Mouse (Mus musculus): ENCODE data around the gene Gli1. TPM values are rescaled to one million over a fixed set of nuclear protein-coding genes. Genes with fewer than 3 reads are reported as not detected.

The Gli1 gene
- total RNA-seq, 1 experiment, result 14.9 TPM

DNA sequence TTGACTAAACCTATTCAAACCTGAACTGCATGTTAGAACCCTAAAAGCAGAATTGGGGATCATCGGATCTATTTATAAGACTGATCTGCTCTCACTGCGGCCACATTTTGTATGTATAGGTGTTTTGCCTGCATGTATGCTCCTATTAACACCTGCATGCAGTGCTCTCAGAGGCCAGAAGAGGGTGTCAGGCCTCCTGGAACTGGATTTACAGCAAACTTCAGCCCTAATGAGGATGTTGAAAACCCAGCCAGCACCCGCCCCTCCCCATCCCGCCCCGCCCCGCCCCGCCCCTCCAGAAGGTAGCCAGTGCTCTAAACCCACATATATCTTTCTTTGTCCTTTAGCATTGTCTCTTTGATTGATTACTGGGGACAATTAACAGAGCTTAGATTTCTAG is 17.3 kb downstream of the Gli1 start:
- no peak overlapping the region for H3K27ac ChIP-seq (ENCODE audit: insufficient read depth, low read depth, low read length, poor library complexity, severe bottlenecking)
- no peak for TF ChIP-seq CHD2 (IDR thresholded peaks at IDR 0.05; ENCODE audit: low read depth, low read length)
- peak; percentile 16; the same call in 1 of the 2 replicates for TF ChIP-seq ZC3H11A (IDR thresholded peaks at IDR 0.05; ENCODE audit: borderline replicate concordance, low read depth, low read length)
- in situ Hi-C loops (cut with MboI; ENCODE audit: low sequenced_read_pairs in 2 of 2, unreplicated experiment in 2 of 2), result no loop called here
- no peak overlapping the region for H3K9ac ChIP-seq (ENCODE audit: insufficient read depth, low read depth, low read length, poor library complexity, severe bottlenecking)
- DNase-seq (ENCODE audit: low read depth, low spot score), result no peak
- H3K36me3 ChIP-seq (ENCODE audit: control insufficient read depth, insufficient read depth, low read length, poor library complexity, severe bottlenecking), result no peaks in the 10 kb centered on the region
- peaks cover 6 to 24% of the 10 kb centered on the region in 2 experiments; a peak in 3 of 4 replicates for H3K4me1 ChIP-seq (ENCODE audit: control insufficient read depth in 2 of 2, insufficient read depth in 2 of 2, low read length in 2 of 2, poor library complexity in 1 of 2)
- no peak overlapping the region for H3K4me3 ChIP-seq (ENCODE audit: insufficient read depth in 1 of 2, low read depth in 1 of 2, low read length in 2 of 2, poor library complexity in 1 of 2, severe bottlenecking in 1 of 2)
- H3K9me3 ChIP-seq (ENCODE audit: control insufficient read depth, insufficient read depth, low read depth, low read length), result no peaks in the 10 kb centered on the region

DNA sequence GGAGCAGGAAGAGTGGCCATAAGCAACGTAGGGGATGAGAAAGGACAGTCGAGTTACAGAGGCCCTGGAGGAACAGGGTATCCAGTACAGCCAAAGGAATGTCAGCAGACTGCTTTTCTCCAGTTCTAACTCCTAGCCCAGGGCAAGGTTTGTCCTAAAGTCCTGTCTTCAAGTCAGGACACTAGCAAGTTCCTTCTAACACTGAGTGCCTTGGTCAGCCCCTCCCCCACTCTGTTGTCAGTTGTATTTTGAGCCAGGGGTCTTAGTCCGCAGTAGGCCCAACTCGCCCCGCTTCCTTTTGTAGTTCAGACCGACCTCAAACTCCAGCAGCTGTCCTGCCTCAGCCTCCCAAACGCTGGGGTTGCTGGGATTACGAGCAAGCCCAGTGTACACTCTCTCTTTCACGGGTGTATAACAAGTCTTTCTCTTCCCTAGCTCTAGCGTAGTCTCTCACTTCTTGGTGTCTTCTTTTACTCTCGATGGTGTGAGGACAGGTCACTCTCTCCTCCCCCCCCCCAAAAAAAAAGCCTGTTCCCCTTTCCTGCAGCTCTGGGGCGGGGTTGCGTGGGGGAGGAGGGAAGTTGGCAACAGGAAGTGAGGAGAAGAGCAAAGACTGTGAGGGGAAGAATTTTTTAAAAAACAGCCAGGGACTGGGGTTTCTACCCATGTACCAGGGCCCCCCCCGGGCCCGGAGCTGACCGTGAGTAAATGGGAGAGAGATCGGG is 18.5 kb downstream of the Gli1 start:
- Histone ChIP-seq H3K4me1 (ENCODE audit: control insufficient read depth in 2 of 2, insufficient read depth in 2 of 2, low read length in 2 of 2, poor library complexity in 1 of 2) (peaks cover 6 to 24% of the 10 kb centered on the region in 2 experiments; a peak in 3 of 4 replicates), H3K9ac (ENCODE audit: insufficient read depth, low read depth, low read length, poor library complexity, severe bottlenecking) (no peak overlapping the region), H3K36me3 (ENCODE audit: control insufficient read depth, insufficient read depth, low read length, poor library complexity, severe bottlenecking) (no peaks in the 10 kb centered on the region), H3K9me3 (ENCODE audit: control insufficient read depth, insufficient read depth, low read depth, low read length) (no peaks in the 10 kb centered on the region), H3K27ac (ENCODE audit: insufficient read depth, low read depth, low read length, poor library complexity, severe bottlenecking) (no peak overlapping the region), H3K4me3 (ENCODE audit: insufficient read depth in 1 of 2, low read depth in 1 of 2, low read length in 2 of 2, poor library complexity in 1 of 2, severe bottlenecking in 1 of 2) (no peak overlapping the region)
- in situ Hi-C loops (cut with MboI; ENCODE audit: low sequenced_read_pairs in 2 of 2, unreplicated experiment in 2 of 2), result no loop called here
- TF ChIP-seq HCFC1 (IDR thresholded peaks at IDR 0.05; ENCODE audit: borderline replicate concordance, insufficient read depth, low read length) (no peak), MAFK (IDR thresholded peaks at IDR 0.05; ENCODE audit: insufficient read depth, low read depth, low read length) (no peak), CHD2 (IDR thresholded peaks at IDR 0.05; ENCODE audit: low read depth, low read length) (no peak), ZC3H11A (IDR thresholded peaks at IDR 0.05; ENCODE audit: borderline replicate concordance, low read depth, low read length) (no peak), ZNF384 (IDR thresholded peaks at IDR 0.05; ENCODE audit: low read depth, low read length) (no peak)
- no peak for DNase-seq (ENCODE audit: low read depth, low spot score)

DNA sequence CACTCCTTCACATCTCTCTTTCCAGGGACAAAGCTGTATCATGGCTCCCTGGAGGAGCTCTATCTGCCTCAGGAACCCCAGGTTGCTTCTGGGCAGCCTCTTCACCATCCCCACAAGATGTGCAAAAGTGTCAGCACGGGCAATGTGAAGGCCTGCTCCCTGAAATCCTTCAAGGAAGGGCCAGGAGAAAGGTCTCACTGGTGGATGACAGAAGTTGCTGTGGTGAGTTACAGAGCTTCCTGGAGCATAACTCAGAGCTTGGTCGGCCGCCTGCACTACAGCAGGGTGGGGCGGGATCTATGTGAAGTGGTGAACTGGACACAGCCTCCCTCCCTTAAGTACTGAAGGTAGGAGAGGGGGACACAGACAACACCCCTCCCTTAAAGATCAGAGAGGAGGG is 19.1 kb downstream of the Gli1 start:
- Histone ChIP-seq H3K4me1 (ENCODE audit: control insufficient read depth in 2 of 2, insufficient read depth in 2 of 2, low read length in 2 of 2, poor library complexity in 1 of 2) (peaks cover 3 to 22% of the 10 kb centered on the region in 2 experiments; a peak in 3 of 4 replicates), H3K9ac (ENCODE audit: insufficient read depth, low read depth, low read length, poor library complexity, severe bottlenecking) (no peak overlapping the region), H3K9me3 (ENCODE audit: control insufficient read depth, insufficient read depth, low read depth, low read length) (no peaks in the 10 kb centered on the region), H3K27ac (ENCODE audit: insufficient read depth, low read depth, low read length, poor library complexity, severe bottlenecking) (no peak overlapping the region), H3K4me3 (ENCODE audit: insufficient read depth in 1 of 2, low read depth in 1 of 2, low read length in 2 of 2, poor library complexity in 1 of 2, severe bottlenecking in 1 of 2) (no peak overlapping the region), H3K36me3 (ENCODE audit: control insufficient read depth, insufficient read depth, low read length, poor library complexity, severe bottlenecking) (no peaks in the 10 kb centered on the region)
- in situ Hi-C loops (cut with MboI; ENCODE audit: low sequenced_read_pairs in 2 of 2, unreplicated experiment in 2 of 2), result no loop called here
- no peak for DNase-seq (ENCODE audit: low read depth, low spot score)
- no peak for TF ChIP-seq CHD2 (IDR thresholded peaks at IDR 0.05; ENCODE audit: low read depth, low read length)
- no peak for TF ChIP-seq MAFK (IDR thresholded peaks at IDR 0.05; ENCODE audit: insufficient read depth, low read depth, low read length)
- no peak for TF ChIP-seq HCFC1 (IDR thresholded peaks at IDR 0.05; ENCODE audit: borderline replicate concordance, insufficient read depth, low read length)

DNA sequence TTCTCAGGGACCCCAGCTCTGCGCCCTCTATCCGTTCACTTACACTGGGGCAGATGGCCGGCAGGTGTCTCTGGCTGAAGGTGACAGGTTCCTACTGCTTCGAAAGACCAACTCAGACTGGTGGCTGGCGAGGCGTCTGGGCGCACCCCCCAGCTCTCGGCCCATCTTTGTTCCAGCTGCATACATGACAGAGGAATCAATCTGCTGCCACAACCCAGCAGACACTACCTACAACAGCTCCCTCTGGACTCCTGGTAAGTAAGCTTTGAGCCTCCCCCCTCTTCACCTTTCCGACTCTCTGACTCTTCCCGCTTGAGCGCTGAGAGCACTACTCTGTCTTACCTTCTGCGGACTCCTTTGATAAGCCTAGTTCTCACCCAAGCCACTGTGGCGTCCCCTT is 19.6 kb downstream of the Gli1 start:
- H3K9ac ChIP-seq (ENCODE audit: insufficient read depth, low read depth, low read length, poor library complexity, severe bottlenecking), result peak overlapping the region; percentile 17; the same call in 1 of the 2 replicates
- DNase-seq (ENCODE audit: low read depth, low spot score), result no peak
- in situ Hi-C loops (cut with MboI; ENCODE audit: low sequenced_read_pairs in 2 of 2, unreplicated experiment in 2 of 2), result no loop called here
- TF ChIP-seq HCFC1 (IDR thresholded peaks at IDR 0.05; ENCODE audit: borderline replicate concordance, insufficient read depth, low read length) (no peak), ZC3H11A (IDR thresholded peaks at IDR 0.05; ENCODE audit: borderline replicate concordance, low read depth, low read length) (no peak), MAFK (IDR thresholded peaks at IDR 0.05; ENCODE audit: insufficient read depth, low read depth, low read length) (no peak), CHD2 (IDR thresholded peaks at IDR 0.05; ENCODE audit: low read depth, low read length) (no peak), ZNF384 (IDR thresholded peaks at IDR 0.05; ENCODE audit: low read depth, low read length) (no peak)
- H3K9me3 ChIP-seq (ENCODE audit: control insufficient read depth, insufficient read depth, low read depth, low read length), result no peaks in the 10 kb centered on the region
- no peak overlapping the region for H3K27ac ChIP-seq (ENCODE audit: insufficient read depth, low read depth, low read length, poor library complexity, severe bottlenecking)
- H3K36me3 ChIP-seq (ENCODE audit: control insufficient read depth, insufficient read depth, low read length, poor library complexity, severe bottlenecking), result no peaks in the 10 kb centered on the region
- no peak overlapping the region for H3K4me3 ChIP-seq (ENCODE audit: insufficient read depth in 1 of 2, low read depth in 1 of 2, low read length in 2 of 2, poor library complexity in 1 of 2, severe bottlenecking in 1 of 2)
- peaks cover 2 to 21% of the 10 kb centered on the region in 2 experiments; a peak in 3 of 4 replicates for H3K4me1 ChIP-seq (ENCODE audit: control insufficient read depth in 2 of 2, insufficient read depth in 2 of 2, low read length in 2 of 2, poor library complexity in 1 of 2)
